Comparison of ENCODE assay signal across 27 mouse cellular contexts in genomic region chr14:123096086-123096485, GRCm38 (mm10).
"Had no signal": no experiment of that assay in that cellular context is flagged by ENCODE, and none has a peak within 500 bp of the region (broad histone marks: within the 10 kb centered on the region; RNA-seq: fewer than 3 reads in every experiment).

No protein-coding gene starts in this region.

- H3K27ac ChIP-seq: heart, adult 2 months; heart, embryonic 13.5 days; heart, embryonic 15.5 days; hindbrain, embryonic 12.5 days; hindbrain, embryonic 14.5 days; intestine, embryonic 15.5 days; kidney, embryonic 15.5 days; kidney, postnatal 0 days; limb, embryonic 13.5 days; limb, embryonic 15.5 days; liver, embryonic 12.5 days; liver, embryonic 14.5 days had no signal

- H3K27me3 ChIP-seq: heart, embryonic 13.5 days; heart, embryonic 15.5 days; hindbrain, embryonic 12.5 days; intestine, embryonic 15.5 days; kidney, embryonic 15.5 days; limb, embryonic 13.5 days; limb, embryonic 15.5 days; liver, embryonic 12.5 days had no signal

- H3K4me1 ChIP-seq: heart, embryonic 13.5 days; heart, embryonic 15.5 days; hindbrain, embryonic 12.5 days; intestine, embryonic 15.5 days; kidney, embryonic 15.5 days; limb, embryonic 13.5 days; limb, embryonic 15.5 days; liver, embryonic 12.5 days had no signal

- H3K4me3 ChIP-seq: heart, adult 2 months; heart, embryonic 13.5 days; heart, embryonic 15.5 days; hindbrain, embryonic 12.5 days; intestine, embryonic 15.5 days; kidney, embryonic 15.5 days; limb, embryonic 13.5 days; limb, embryonic 15.5 days; liver, embryonic 12.5 days had no signal

- ATAC-seq: hindbrain, embryonic 16.5 days; inflammation-experienced regulatory T-cells, adult 6 months; intestine, embryonic 15.5 days; liver, embryonic 12.5 days had no signal

- H3K9me3 ChIP-seq: heart, embryonic 13.5 days; heart, embryonic 15.5 days; hindbrain, embryonic 12.5 days; intestine, embryonic 15.5 days; kidney, embryonic 15.5 days; limb, embryonic 13.5 days; limb, embryonic 15.5 days had no signal

- DNase-seq: gastrocnemius, postnatal 14 days; gastrocnemius, postnatal 36 days; heart, adult 11 months; heart, adult 2 months; heart, postnatal 14 days; heart, postnatal 36 days; kidney, adult 11 months; kidney, adult 2 months; kidney, adult 9 months; kidney, postnatal 14 days; kidney, postnatal 36 days; layer of hippocampus, adult 9-11 months; layer of hippocampus, postnatal 36 days; left cerebral cortex, postnatal 4 days had no signal

- H3K36me3 ChIP-seq: heart, embryonic 13.5 days; heart, embryonic 15.5 days; hindbrain, embryonic 12.5 days; intestine, embryonic 15.5 days; kidney, embryonic 15.5 days; limb, embryonic 13.5 days; limb, embryonic 15.5 days; liver, embryonic 12.5 days had no signal
